Mouse (Mus musculus): ENCODE data around the gene Hist1h2bk. TPM values are rescaled to one million over a fixed set of nuclear protein-coding genes. Genes with fewer than 3 reads are reported as not detected.

Hist1h2bk gene
- total and polyA plus RNA-seq, 2 experiments from 2014 or later: 0.40 to 262 TPM

DNA sequence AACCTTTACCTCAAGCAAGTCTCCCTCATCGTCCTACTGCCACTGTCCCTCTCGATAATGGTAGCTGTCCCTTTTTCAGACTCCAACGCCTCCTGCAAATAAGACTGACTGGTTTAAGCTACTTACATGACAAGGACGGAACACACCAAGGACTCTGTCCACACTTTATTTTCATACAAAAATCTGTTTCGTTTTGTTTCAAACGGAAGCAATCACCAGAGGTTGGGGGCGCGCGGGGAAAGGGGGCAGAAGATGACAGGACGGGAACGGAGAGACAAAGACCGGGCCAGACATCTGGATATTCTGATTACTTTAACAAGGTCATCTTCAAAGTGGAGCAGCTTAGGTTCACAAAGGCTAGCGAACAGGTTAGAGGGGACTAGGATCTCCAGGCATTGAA lies 22.0 kb upstream of the Hist1h2bk start:
- H3K27ac ChIP-seq (ENCODE audit: low read depth, low read length): no peak overlapping the region
- H3K9ac ChIP-seq: no peak overlapping the region
- no peaks in the 10 kb centered on the region for H3K36me3 ChIP-seq (ENCODE audit: insufficient read depth)
- no peaks in the 10 kb centered on the region for H3K4me1 ChIP-seq (ENCODE audit: insufficient read depth)
- H3K9me3 ChIP-seq (ENCODE audit: low read length): no peaks in the 10 kb centered on the region
- H3K27me3 ChIP-seq (ENCODE audit: insufficient read depth, low read length): peaks cover 79% of the 10 kb centered on the region
- ATAC-seq (no peak), DNase-seq (no peak)
- WGBS: 22% methylated on average over 13 of the region's 13 CpGs
- no peak overlapping the region for H3K4me2 ChIP-seq (ENCODE audit: low read depth)
- no peak for TF ChIP-seq CTCF (IDR thresholded peaks at IDR 0.05; ENCODE audit: low read depth)
- H3K4me3 ChIP-seq (ENCODE audit: low read depth, low read length): no peak overlapping the region

DNA sequence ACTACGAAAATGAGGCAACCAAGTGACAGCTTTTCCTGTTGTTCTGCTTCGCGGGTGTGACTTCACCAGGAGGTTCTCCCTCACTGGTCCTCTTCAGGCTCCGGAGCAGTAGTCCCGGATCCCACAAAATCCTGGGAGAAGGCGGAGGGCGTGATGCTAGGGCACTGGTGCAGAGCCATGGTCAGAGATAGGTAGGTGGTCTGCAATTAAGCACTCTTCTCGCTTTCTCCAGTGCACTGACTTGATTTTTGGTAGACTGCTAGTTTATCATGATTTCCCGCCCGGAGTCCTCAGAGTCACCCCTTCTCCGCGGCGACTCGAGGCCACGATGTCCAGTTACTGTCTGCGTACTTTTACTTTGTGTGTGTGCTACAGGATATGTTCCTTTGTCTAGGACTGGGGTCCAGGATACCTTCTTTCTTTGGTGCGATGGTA lies 21.2 kb upstream of the Hist1h2bk start:
- no peak overlapping the region for H3K9ac ChIP-seq
- 16% methylated on average over 17 of the region's 17 CpGs for WGBS
- DNase-seq (peak; percentile 37), ATAC-seq (no peak)
- no peaks in the 10 kb centered on the region for H3K4me1 ChIP-seq (ENCODE audit: insufficient read depth)
- peaks cover 79% of the 10 kb centered on the region for H3K27me3 ChIP-seq (ENCODE audit: insufficient read depth, low read length)
- no peaks in the 10 kb centered on the region for H3K36me3 ChIP-seq (ENCODE audit: insufficient read depth)
- H3K9me3 ChIP-seq (ENCODE audit: low read length): no peaks in the 10 kb centered on the region
- H3K4me3 ChIP-seq (ENCODE audit: low read depth, low read length): no peak overlapping the region
- H3K4me2 ChIP-seq (ENCODE audit: low read depth): no peak overlapping the region
- TF ChIP-seq CTCF (IDR thresholded peaks at IDR 0.05; ENCODE audit: low read depth): no peak
- no peak overlapping the region for H3K27ac ChIP-seq (ENCODE audit: low read depth, low read length)

DNA sequence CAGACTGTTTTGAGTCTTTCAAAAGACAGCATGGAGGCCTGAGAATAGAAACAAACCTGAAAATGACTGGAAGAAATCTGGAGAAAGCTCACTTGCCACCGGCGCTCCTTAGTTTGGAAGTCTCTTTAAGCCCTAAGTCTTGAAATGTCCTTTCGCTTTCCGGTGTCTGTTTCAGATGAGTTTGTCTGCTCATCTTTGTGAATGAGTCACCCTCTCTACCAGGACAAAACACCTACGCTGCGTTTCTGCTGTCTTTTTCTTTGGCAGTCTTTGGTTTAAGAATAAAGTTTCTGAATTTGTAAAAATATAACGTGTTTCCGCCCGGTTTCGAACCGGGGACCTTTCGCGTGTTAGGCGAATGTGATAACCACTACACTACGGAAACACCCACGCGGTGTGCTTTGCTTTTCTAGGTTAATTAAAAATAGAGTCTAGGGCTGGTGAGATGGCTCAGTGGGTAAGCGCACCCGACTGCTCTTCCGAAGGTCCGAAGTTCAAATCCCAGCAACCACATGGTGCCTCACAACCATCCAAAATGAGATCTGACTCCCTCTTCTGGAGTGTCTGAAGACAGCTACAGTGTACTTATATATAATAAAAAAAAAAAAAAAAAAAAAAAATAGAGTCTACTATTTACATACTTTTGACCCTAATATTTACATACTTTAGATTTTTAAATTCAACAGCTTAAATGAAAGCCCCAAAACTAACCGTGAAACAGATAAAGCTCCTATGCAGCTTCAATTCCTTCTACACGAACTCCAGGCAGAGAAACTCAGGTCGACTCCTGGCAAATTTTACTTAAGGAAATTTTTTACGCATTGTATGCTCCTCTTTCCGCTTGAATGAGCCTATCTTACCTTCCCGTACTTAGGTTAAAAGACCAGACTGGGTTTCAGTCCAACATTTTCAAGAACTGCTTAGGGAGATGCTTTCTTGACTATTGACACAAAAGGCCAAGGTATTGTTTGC lies 19.9 kb upstream of the Hist1h2bk start:
- Histone ChIP-seq H3K9ac (no peak overlapping the region), H3K4me2 (ENCODE audit: low read depth) (no peak overlapping the region), H3K36me3 (ENCODE audit: insufficient read depth) (no peaks in the 10 kb centered on the region), H3K27me3 (ENCODE audit: insufficient read depth, low read length) (peaks cover 73% of the 10 kb centered on the region), H3K27ac (ENCODE audit: low read depth, low read length) (no peak overlapping the region), H3K4me1 (ENCODE audit: insufficient read depth) (peaks cover 7% of the 10 kb centered on the region; the same call in 1 of the 2 replicates), H3K9me3 (ENCODE audit: low read length) (no peaks in the 10 kb centered on the region), H3K4me3 (ENCODE audit: low read depth, low read length) (no peak overlapping the region)
- peak; percentile 89 for ATAC-seq
- DNase-seq: peak; percentile 86
- no peak for TF ChIP-seq CTCF (IDR thresholded peaks at IDR 0.05; ENCODE audit: low read depth)
- WGBS: 16% methylated on average over 27 of the region's 27 CpGs

DNA sequence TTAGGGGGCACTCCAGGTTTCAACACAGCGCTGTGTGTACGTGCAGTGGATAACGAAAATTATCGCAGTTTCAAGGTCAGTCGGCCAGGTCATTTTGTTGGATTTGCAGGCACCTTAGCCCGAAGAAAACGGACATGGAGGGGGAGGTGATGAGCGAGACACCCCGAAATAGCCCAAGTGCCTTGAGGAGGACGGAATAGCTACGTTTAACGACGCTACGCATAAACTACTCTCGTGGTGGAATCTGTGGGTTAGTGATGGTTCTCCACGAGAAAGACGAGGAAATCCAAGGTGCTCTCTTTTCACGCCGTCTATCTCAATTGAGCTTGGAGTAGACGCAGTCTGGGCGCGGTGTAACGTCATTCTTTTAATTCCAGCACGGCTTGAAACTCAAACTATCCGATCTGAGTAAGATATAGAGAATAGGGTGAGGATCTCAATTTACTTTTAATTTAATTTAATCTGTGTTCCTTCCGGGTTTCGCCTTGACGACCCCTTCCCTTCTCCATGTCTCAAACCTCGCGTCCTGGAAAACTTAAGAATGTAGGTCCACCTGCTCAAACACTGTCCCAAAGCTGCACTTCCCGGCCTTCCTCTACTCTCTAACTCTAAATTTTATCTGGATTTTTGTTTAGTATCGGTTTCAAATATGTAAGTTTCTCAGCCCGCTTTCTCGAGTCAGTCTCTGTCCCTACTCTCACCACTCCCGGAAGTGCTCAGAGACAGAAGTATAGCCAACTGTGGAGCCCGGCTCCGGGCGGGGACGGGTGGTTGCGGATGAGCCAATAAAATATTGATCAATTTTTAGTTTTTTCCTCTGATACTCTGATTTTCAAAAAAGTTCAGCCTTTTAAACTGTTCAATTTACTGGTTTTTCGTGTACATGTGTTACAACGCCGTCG lies 15.5 kb upstream of the Hist1h2bk start:
- no peaks in the 10 kb centered on the region for H3K36me3 ChIP-seq (ENCODE audit: insufficient read depth)
- 1% methylated on average over 44 of the region's 44 CpGs for WGBS
- peaks cover 44% of the 10 kb centered on the region for H3K27me3 ChIP-seq (ENCODE audit: insufficient read depth, low read length)
- H3K9me3 ChIP-seq (ENCODE audit: low read length): no peaks in the 10 kb centered on the region
- TF ChIP-seq CTCF (IDR thresholded peaks at IDR 0.05; ENCODE audit: low read depth): no peak
- H3K27ac ChIP-seq (ENCODE audit: low read depth, low read length): no peak overlapping the region
- peak overlapping the region; percentile 55 for H3K4me2 ChIP-seq (ENCODE audit: low read depth)
- peak overlapping the region; percentile 38 for H3K4me3 ChIP-seq (ENCODE audit: low read depth, low read length)
- DNase-seq (peak; percentile 43), ATAC-seq (no peak)
- no peak overlapping the region for H3K9ac ChIP-seq
- H3K4me1 ChIP-seq (ENCODE audit: insufficient read depth): peaks cover 11% of the 10 kb centered on the region; the same call in 1 of the 2 replicates

DNA sequence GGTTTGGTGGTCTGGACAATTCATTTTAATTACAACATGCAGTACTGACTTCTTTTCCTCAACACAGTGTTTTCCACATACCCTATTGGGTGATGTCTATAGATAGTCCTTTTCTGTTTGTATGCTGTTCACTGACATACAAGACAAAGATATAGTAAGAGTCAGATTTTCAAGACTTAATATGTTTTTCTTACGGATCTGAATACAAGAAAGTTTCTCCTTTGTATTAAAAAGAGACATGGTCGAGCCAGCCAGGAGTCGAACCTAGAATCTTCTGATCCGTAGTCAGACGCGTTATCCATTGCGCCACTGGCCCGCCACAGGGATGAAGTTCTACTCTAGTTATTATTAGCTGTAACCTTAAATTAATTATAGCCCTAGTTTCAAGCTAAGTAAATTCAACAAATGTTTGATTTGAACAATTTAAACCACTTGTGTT lies 14.8 kb upstream of the Hist1h2bk start:
- peak; percentile 54; the same call in 1 of the 2 replicates for ATAC-seq
- H3K9me3 ChIP-seq (ENCODE audit: low read length): no peaks in the 10 kb centered on the region
- no peaks in the 10 kb centered on the region for H3K36me3 ChIP-seq (ENCODE audit: insufficient read depth)
- no peak overlapping the region for H3K9ac ChIP-seq
- H3K4me3 ChIP-seq (ENCODE audit: low read depth, low read length): peak overlapping the region; percentile 38
- H3K4me2 ChIP-seq (ENCODE audit: low read depth): peak overlapping the region; percentile 55
- under 1% methylated on average over 8 of the region's 8 CpGs for WGBS
- peak; percentile 79 for DNase-seq
- H3K27me3 ChIP-seq (ENCODE audit: insufficient read depth, low read length): peaks cover 41% of the 10 kb centered on the region
- TF ChIP-seq CTCF (IDR thresholded peaks at IDR 0.05; ENCODE audit: low read depth): no peak
- H3K4me1 ChIP-seq (ENCODE audit: insufficient read depth): peaks cover 11% of the 10 kb centered on the region; the same call in 1 of the 2 replicates
- no peak overlapping the region for H3K27ac ChIP-seq (ENCODE audit: low read depth, low read length)

DNA sequence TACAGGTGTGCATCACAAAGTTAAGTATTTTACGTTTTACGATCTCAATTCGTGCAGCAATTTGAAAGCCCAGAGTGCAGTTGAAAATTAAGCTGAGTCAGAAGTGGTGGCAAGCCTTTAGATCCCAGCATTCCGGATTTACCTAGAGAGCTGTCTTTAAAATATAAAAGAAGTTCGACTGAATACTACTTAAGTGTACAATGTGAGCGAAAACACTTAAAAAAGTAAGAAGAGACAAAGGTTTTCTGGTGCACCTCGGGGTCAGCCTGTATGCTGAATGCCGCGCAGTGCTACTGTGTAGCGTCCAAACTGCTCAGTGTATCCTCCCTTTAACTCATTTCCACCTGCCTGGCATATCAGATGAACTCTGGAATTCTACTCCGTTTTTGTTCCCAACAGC lies 14.1 kb upstream of the Hist1h2bk start:
- Histone ChIP-seq H3K36me3 (ENCODE audit: insufficient read depth) (no peaks in the 10 kb centered on the region), H3K4me1 (ENCODE audit: insufficient read depth) (peaks cover 11% of the 10 kb centered on the region; the same call in 1 of the 2 replicates), H3K27ac (ENCODE audit: low read depth, low read length) (no peak overlapping the region), H3K27me3 (ENCODE audit: insufficient read depth, low read length) (peaks cover 35% of the 10 kb centered on the region), H3K4me3 (ENCODE audit: low read depth, low read length) (peak overlapping the region; percentile 38), H3K4me2 (ENCODE audit: low read depth) (peak overlapping the region; percentile 55), H3K9ac (0 out of 2 replicates have a peak overlapping the region, but pooled peaks have one; percentile 14), H3K9me3 (ENCODE audit: low read length) (no peaks in the 10 kb centered on the region)
- WGBS: under 1% methylated on average over 11 of the region's 11 CpGs
- no peak for TF ChIP-seq CTCF (IDR thresholded peaks at IDR 0.05; ENCODE audit: low read depth)
- DNase-seq (peak; percentile 35), ATAC-seq (no peak)
